Mouse (Mus musculus) bone marrow, adult 2 months (tissue): ENCODE measurements at regions not wholly inside any gene's neighbourhood (a gene's known extent, or its start where the extent isn't known, plus 50 kb on each side); places are given as distances from the start of the nearest gene placed in this dataset.

ENCODE experiments used
- CTCF ChIP-seq: fragments of 200-500 bp; IDR thresholded peaks from 2 replicates; pipeline ENCODE4 v1.5.1; 2011; ENCODE audit warnings: low read length, control low read depth; ENCODE audit not compliant: control insufficient read depth, insufficient read depth
- POLR2A ChIP-seq: fragments of 200-500 bp; IDR thresholded peaks from 2 replicates; pipeline ENCODE4 v1.6.1; 2011; ENCODE audit warnings: low read depth, mild to moderate bottlenecking, control low read depth, low read length, borderline replicate concordance; ENCODE audit not compliant: control insufficient read depth

- TF ChIP-seq POLR2A: no peak
- no peak for TF ChIP-seq CTCF
Measured at GRCm38 (mm10) chr11:89174967-89175366, 101.3 kb downstream of the Gm525 start.
